Mouse (Mus musculus) neural tube, embryonic 15.5 days (tissue): ENCODE measurements around the gene Uox. TPM values are rescaled to one million over a fixed set of nuclear protein-coding genes. Genes with fewer than 3 reads are reported as not detected.

Experiments
- ATAC-seq: fragments of 200-750 bp; cut with Nextera tagmentation; 2 replicates; pipeline ENCODE4 v1.8.0; 2017; ENCODE audit warnings: mild to moderate bottlenecking, moderate TSS enrichment, moderate library complexity; ENCODE audit not compliant: low FRiP score
- H3K27ac ChIP-seq: fragments of 300-500 bp; sonication (generic); replicated peaks from 2 replicates; pipeline ENCODE4 v1.5.1; 2015; ENCODE audit warnings: mild to moderate bottlenecking, inconsistent platforms
- H3K27me3 ChIP-seq: fragments of 300-500 bp; sonication (generic); replicated peaks from 2 replicates; pipeline ENCODE4 v1.6.1; 2015; ENCODE audit warnings: inconsistent platforms
- H3K36me3 ChIP-seq: fragments of 300-500 bp; sonication (generic); 2 replicates; pipeline ENCODE4 v1.6.1; 2015; ENCODE audit warnings: inconsistent platforms
- H3K4me1 ChIP-seq: fragments of 300-500 bp; sonication (generic); 2 replicates; pipeline ENCODE4 v1.6.1; 2015; ENCODE audit warnings: inconsistent platforms
- H3K4me2 ChIP-seq: fragments of 300-500 bp; sonication (generic); 2 replicates; pipeline ENCODE4 v1.6.1; 2015; ENCODE audit warnings: inconsistent platforms, mild to moderate bottlenecking, moderate library complexity
- H3K4me3 ChIP-seq: fragments of 300-500 bp; sonication (generic); replicated peaks from 2 replicates; pipeline ENCODE4 v1.5.1; 2015; ENCODE audit warnings: mild to moderate bottlenecking, inconsistent platforms
- H3K9ac ChIP-seq: fragments of 300-500 bp; sonication (generic); replicated peaks from 2 replicates; pipeline ENCODE4 v1.6.1; 2015; ENCODE audit warnings: mild to moderate bottlenecking, inconsistent platforms
- H3K9me3 ChIP-seq: fragments of 300-500 bp; sonication (generic); replicated peaks from 2 replicates; pipeline ENCODE4 v1.6.1; 2016; ENCODE audit warnings: inconsistent platforms
- WGBS: fragments of 180-500 bp; shearing (Covaris S2); methylation state at CpG from one replicate; pipeline ENCODE4 v1.1.7; 2015; ENCODE audit warnings: mixed read lengths; 5-methylcytosine and 5-hydroxymethylcytosine counted together
- polyA plus RNA-seq: library from polyadenylated mRNA; unstranded; fragments of >200 nt; fragmentation: Nextera tagmentation; extraction: Ambion mirVana; gene quantifications from 2 replicates; pipeline ENCODE4 v1.2.1, GENCODE M21; 2015

Gene Uox
- polyA plus RNA-seq, 1 experiment from 2014 or later: not detected

DNA sequence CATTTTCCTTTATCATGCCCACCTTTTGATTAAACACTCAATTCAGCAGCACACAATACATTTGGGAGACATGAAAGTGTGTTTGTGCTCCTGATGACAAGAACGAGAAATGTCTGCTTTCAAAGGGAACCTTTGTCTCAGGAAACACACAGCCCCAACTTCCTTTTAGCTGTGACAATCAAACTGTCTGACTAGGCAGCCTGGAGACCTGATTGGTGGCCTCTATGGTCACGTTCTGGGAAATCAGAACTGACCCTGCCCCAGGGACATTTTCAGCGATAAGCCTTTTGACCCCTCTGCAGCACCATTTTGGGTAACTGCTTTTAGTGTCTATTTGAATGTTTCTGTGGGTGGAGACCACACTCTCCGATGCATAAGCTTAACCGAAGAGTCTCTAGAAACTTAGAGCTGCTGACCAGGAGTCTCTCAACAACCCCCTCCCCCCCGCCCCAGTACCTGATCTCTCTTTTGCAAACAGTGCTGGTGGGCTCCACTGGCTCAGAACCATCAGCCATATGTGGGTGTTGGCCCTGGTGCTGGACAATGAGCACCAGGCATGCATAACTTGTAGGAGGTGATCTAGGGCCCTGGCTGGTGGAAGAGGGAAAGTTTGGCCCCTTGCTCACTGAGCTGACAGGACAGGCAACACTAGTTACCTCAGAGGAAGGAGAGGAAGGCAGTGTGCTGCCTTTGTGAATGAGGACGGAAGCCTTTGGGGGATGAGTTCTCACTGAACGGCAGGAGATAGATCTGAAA, 58.2 kb downstream of the Uox start:
- H3K27ac ChIP-seq: no peak overlapping the region
- H3K4me1 ChIP-seq: no peaks in the 10 kb centered on the region
- 75% methylated on average over 8 of the region's 8 CpGs for WGBS

DNA sequence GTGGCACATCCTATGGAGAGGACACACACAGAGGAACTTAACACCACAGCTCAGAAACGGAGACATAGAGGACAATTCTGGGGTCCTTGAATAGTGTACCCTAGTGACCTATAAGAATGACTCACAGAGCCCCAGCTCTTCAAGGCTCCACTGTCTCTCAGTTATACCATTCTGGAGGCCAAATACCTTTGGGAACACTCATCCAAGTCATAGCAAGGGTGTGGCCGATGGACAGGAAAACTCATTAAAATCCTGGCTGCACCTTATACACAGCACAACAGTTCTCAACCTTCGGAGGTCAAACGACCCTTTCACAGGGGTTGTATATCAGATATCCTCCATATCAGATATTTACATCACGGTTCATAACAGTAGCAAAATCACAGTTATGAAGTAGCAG, 62.3 kb downstream of the Uox start:
- Histone ChIP-seq H3K4me1 (no peaks in the 10 kb centered on the region), H3K27ac (no peak overlapping the region), H3K4me3 (no peak overlapping the region), H3K9me3 (no peaks in the 10 kb centered on the region), H3K27me3 (no peaks in the 10 kb centered on the region), H3K4me2 (no peak overlapping the region), H3K36me3 (no peaks in the 10 kb centered on the region), H3K9ac (no peak overlapping the region)
- no peak for ATAC-seq
- WGBS: 89% methylated on average over 5 of the region's 5 CpGs

More for the DNA sequence above, 58.2 kb downstream of the Uox start:
- ATAC-seq: no peak
- H3K9me3 ChIP-seq: no peaks in the 10 kb centered on the region
- no peak overlapping the region for H3K4me3 ChIP-seq
- H3K27me3 ChIP-seq: no peaks in the 10 kb centered on the region
- H3K4me2 ChIP-seq: no peak overlapping the region
- no peak overlapping the region for H3K9ac ChIP-seq
- H3K36me3 ChIP-seq: no peaks in the 10 kb centered on the region

DNA sequence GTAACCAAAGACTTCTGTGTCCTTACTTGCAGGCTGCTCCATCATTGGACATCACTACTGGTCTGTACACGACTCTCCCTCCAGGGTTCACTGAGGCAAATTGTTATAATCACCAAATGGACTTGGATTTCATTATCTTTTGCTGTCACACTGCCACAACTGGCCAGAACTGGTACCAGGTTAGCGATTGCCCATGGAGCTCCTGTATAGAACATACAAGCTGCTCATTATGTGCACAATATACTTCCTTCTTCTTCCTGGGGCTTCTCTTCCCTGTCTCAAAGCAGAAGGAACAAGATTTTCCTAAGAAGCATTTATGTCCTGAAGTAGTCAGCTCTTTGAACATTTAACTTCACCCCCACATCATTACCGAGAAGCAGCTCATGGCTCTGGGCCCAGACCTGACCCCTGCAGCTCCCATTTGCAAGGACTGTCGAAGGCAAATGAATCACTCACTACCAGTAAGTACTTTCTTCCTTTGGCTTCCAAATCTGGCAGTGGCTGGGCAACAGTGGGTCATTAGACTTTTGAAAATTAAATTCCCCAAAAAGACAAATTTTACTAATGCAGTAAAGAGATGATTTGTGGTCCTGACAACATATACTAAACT, 71.7 kb downstream of the Uox start:
- Histone ChIP-seq H3K27ac (0 out of 2 replicates have a peak overlapping the region, but pooled peaks have one; percentile 41), H3K36me3 (no peaks in the 10 kb centered on the region), H3K4me2 (no peak overlapping the region), H3K9me3 (no peaks in the 10 kb centered on the region), H3K9ac (no peak overlapping the region), H3K4me3 (no peak overlapping the region), H3K27me3 (no peaks in the 10 kb centered on the region), H3K4me1 (no peaks in the 10 kb centered on the region)
- peak; percentile 66; the same call in 1 of the 2 replicates for ATAC-seq
- WGBS: 47% methylated on average over 4 of the region's 4 CpGs

DNA sequence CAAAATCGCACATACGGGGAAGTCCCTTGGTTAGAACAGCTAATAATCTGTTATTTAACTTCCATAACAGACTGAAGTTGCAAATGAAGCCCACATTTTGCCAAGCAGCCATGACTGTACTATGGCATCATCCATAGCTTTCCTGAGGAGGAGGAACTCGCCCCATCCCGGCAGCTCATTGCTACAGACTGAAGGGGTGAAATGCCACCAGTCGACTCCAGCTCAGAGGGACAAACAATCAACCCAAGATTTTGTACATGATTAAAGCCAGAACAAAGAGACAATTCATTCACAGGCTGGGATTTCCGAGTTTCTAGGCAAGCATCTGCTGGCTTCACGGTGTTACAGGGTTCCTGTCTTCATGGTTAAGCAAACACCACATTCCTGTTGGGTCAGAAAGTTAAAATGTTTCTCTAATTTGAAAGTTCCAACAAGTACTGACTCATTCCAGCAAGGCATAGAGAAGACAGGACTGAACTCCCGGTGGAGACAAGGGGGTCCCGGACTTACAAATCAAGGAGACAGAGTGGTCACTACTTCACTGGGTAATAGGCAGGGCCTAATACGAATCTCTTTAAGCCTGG, 79.2 kb downstream of the Uox start:
- H3K4me1 ChIP-seq: no peaks in the 10 kb centered on the region
- no peaks in the 10 kb centered on the region for H3K27me3 ChIP-seq
- no peak overlapping the region for H3K4me2 ChIP-seq
- H3K27ac ChIP-seq: no peak overlapping the region
- no peak for ATAC-seq
- WGBS: 86% methylated on average over 10 of the region's 10 CpGs
- H3K4me3 ChIP-seq: no peak overlapping the region
- H3K9ac ChIP-seq: no peak overlapping the region
- no peaks in the 10 kb centered on the region for H3K9me3 ChIP-seq
- no peaks in the 10 kb centered on the region for H3K36me3 ChIP-seq

DNA sequence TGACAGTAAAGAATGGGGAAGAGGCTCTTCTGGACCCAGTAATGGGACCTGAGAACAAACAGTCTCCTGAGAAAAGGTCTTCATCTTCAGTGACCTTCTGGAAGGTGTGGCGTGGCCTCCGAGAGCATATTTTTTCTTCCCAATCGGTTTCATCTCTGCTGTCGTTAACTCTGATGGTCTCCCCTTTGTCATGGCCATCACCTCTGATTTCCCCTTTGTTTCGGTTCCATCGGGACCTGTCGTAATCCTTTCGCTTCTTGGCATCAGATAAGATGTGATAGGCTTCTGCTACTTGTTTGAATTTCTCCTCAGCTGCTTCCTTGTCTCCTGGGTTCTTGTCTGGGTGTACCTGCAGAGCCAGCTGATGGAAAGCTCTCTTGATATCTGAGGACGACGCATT, 80.5 kb downstream of the Uox start:
- Histone ChIP-seq H3K27ac (no peak overlapping the region), H3K36me3 (no peaks in the 10 kb centered on the region), H3K4me3 (no peak overlapping the region), H3K27me3 (no peaks in the 10 kb centered on the region), H3K9me3 (no peaks in the 10 kb centered on the region), H3K4me2 (no peak overlapping the region), H3K9ac (no peak overlapping the region), H3K4me1 (no peaks in the 10 kb centered on the region)
- WGBS: 93% methylated on average over 10 of the region's 10 CpGs
- no peak for ATAC-seq

DNA sequence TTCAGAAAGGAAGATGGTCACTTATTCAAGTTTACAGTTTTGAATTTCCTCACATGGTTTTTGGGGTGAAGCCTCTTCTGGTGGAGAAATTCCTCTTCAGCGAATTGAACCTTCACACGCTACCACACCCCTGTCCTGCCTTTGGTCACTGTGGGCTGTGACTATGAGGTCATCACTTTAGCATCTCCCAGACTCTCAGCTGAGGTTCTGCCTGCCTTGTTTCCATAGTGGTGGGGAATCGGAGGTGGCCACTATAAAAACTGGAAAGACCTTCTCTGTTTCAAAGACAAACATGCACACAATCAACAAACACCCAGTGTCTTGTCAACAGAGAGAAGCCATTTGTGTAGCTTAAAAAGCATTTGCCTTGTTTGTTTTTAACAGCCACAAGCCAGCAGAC, 81.0 kb downstream of the Uox start, which contains the start of gene 4930503B20Rik:
4930503B20Rik (minus strand) TSS at position 101 of the 400 bp plus-strand sequence.
- 85% methylated on average over 3 of the region's 3 CpGs for WGBS
- H3K4me3 ChIP-seq: no peak within 1 kb of the TSS
- H3K9ac ChIP-seq: no peak within 1 kb of the TSS
- H3K27me3 ChIP-seq: no peaks in the 10 kb centered on the region
- no peaks in the 10 kb centered on the region for H3K9me3 ChIP-seq
- no peaks in the 10 kb centered on the region for H3K36me3 ChIP-seq
- H3K4me2 ChIP-seq: no peak within 1 kb of the TSS
- H3K4me1 ChIP-seq: no peaks in the 10 kb centered on the region
- H3K27ac ChIP-seq: no peak within 1 kb of the TSS
- no peak for ATAC-seq

DNA sequence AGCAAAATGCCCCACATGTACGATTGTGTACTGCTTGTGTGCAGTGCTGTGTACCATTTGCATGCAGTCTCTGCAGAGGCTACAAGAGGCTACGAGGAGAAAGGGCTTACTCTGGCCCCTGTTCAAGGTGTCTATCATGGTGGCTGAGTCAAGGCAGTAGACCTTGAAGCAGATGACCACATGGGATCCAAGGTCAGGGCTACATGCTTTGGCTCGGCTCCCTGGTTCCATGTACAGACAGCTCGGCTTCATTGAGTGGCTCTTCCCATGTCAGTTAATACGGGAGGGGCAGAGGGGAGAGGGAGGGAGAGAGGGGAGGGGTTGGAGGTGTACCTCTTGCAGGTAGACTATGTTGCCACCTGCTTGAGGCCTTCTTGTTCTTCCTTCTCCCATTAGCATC, 82.2 kb downstream of the Uox start:
- no peak overlapping the region for H3K27ac ChIP-seq
- no peak for ATAC-seq
- H3K27me3 ChIP-seq: no peaks in the 10 kb centered on the region
- H3K9me3 ChIP-seq: no peaks in the 10 kb centered on the region
- H3K9ac ChIP-seq: no peak overlapping the region
- 89% methylated on average over 5 of the region's 5 CpGs for WGBS
- no peak overlapping the region for H3K4me3 ChIP-seq
- H3K36me3 ChIP-seq: no peaks in the 10 kb centered on the region
- no peak overlapping the region for H3K4me2 ChIP-seq
- H3K4me1 ChIP-seq: no peaks in the 10 kb centered on the region

DNA sequence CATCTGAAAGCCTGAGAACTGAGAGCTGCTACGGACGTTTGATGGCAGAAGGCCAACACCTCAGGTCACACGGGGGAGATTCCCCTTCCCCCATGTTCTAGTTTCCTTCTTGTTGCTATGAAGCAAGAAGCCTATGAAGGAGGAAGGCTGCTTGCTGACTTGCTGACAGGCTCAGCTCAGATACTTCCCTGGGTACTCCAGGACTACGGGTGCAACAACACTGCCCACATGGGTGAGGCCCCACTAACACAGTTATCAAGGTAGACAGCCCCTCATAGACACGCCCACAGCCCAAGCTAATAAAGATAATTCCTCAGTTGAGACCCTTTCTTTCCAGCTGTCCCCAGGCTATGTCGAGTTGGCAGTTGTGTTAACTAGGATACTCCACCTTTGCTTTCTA, 83.5 kb downstream of the Uox start:
- Histone ChIP-seq H3K36me3 (no peaks in the 10 kb centered on the region), H3K4me1 (no peaks in the 10 kb centered on the region), H3K4me2 (no peak overlapping the region), H3K9ac (no peak overlapping the region), H3K27ac (no peak overlapping the region), H3K27me3 (no peaks in the 10 kb centered on the region), H3K4me3 (no peak overlapping the region), H3K9me3 (no peaks in the 10 kb centered on the region)
- 73% methylated on average over 6 of the region's 6 CpGs for WGBS
- ATAC-seq: no peak

DNA sequence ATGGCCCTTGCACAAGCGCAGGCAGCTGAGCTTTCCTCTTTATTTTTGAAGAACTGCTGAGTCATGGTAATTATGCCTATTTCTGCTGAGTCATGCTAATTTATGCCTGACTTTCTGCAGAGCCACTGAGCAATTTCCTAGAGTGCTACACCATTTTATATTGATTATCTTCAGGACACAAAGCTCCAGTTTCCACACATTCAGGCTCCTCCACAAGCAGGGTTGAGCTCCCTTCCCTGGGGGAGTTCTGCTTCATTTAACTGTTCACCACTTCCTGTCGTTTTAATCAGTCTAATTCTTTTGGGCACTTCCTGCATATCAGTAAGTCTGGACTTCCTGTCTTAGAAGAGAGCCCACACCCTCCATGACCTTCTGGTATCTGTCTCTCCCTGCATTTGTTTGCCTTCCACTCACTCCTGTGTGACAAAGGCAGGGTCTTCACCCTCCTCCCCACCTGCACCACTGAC, 84.9 kb downstream of the Uox start:
- H3K36me3 ChIP-seq: no peaks in the 10 kb centered on the region
- ATAC-seq: no peak
- H3K4me3 ChIP-seq: no peak overlapping the region
- no peaks in the 10 kb centered on the region for H3K27me3 ChIP-seq
- WGBS: 75% methylated on average over 2 of the region's 2 CpGs
- no peaks in the 10 kb centered on the region for H3K4me1 ChIP-seq
- H3K9ac ChIP-seq: no peak overlapping the region
- H3K9me3 ChIP-seq: no peaks in the 10 kb centered on the region
- H3K27ac ChIP-seq: no peak overlapping the region
- H3K4me2 ChIP-seq: no peak overlapping the region

DNA sequence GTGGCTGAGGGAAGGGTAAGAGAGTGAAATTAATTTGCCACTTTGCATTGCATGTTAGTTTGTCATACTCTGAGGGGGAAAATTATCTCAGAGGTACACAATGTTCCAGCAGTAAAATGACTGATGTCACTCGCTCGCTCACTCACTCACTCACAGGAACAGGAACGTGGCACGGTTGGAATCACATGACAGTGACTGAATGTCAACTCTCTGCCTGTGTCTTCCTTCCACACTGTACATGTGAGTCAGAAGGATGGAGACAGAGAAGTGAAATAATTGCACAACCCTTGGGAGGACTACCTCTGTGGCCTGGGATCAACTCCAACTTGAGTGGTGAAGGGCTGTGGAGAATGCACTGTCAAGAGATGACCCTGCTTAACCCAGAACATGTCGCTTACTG, 87.2 kb downstream of the Uox start:
- WGBS: 88% methylated on average over 5 of the region's 5 CpGs
- no peak for ATAC-seq
- no peak overlapping the region for H3K9ac ChIP-seq
- H3K9me3 ChIP-seq: no peaks in the 10 kb centered on the region
- no peaks in the 10 kb centered on the region for H3K36me3 ChIP-seq
- H3K4me1 ChIP-seq: no peaks in the 10 kb centered on the region
- no peaks in the 10 kb centered on the region for H3K27me3 ChIP-seq
- no peak overlapping the region for H3K4me3 ChIP-seq
- H3K27ac ChIP-seq: no peak overlapping the region
- no peak overlapping the region for H3K4me2 ChIP-seq

DNA sequence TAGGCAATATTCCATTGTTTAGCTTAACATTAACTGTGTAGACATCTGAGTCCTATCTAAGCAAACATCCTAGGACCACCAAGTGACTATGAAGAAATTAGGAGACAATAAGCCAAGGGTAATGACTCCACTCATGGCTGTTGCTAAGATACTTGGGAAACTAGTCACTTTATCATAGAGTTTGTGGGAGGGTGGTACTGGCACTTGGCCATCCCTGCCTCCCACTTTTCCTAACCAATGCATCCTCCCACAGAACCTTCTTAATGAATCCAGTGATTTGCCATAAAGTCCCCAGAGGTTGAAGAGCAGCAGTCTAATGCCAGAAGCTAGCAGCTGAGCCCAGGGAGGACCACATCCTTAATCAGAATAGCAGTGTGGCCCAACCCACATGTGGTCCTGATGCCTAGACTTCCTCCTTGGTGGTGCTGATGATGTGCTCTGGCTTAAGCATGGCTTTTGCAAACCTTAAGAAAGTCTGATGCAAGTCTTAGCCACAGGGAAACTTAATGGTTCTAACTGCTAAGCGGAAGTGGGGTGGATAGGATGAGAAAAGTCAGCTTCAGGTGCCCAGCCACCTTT, 87.9 kb downstream of the Uox start:
- no peak overlapping the region for H3K27ac ChIP-seq

DNA sequence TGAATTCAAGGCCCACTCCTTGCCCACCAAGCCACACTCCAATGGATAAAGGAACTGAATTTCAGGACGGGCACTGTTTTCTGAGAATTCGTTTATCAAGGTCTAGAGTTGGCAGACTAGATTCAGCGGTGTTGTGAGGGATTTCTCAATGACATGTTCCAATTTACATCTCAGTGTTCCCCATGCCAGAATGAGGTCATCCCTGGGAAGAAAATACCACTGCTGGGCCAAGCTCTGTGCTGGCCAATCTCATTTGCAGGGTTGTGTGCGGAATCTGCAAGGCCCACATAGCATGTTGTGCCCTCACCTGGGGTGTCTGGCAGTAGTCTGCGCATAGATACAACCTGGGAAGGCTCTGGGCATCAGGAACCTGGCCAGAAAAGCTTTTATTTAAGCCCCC, 89.1 kb downstream of the Uox start:
- H3K36me3 ChIP-seq: no peaks in the 10 kb centered on the region
- H3K4me2 ChIP-seq: no peak overlapping the region
- no peak for ATAC-seq
- 89% methylated on average over 5 of the region's 5 CpGs for WGBS
- no peak overlapping the region for H3K9ac ChIP-seq
- no peaks in the 10 kb centered on the region for H3K27me3 ChIP-seq
- no peaks in the 10 kb centered on the region for H3K9me3 ChIP-seq
- H3K4me3 ChIP-seq: no peak overlapping the region
- no peak overlapping the region for H3K27ac ChIP-seq
- H3K4me1 ChIP-seq: no peaks in the 10 kb centered on the region

More for the DNA sequence above, 87.9 kb downstream of the Uox start:
- Histone ChIP-seq H3K27me3 (no peaks in the 10 kb centered on the region), H3K9ac (no peak overlapping the region), H3K4me1 (no peaks in the 10 kb centered on the region), H3K4me2 (no peak overlapping the region), H3K4me3 (no peak overlapping the region), H3K9me3 (no peaks in the 10 kb centered on the region), H3K36me3 (no peaks in the 10 kb centered on the region)
- ATAC-seq: no peak
- WGBS: 91% methylated on average over 1 of the region's 1 CpGs
